Mouse (Mus musculus) left cerebral cortex, postnatal 25 days (tissue): Measurements from ENCODE around the gene Prg2. TPM values are rescaled to one million over a fixed set of nuclear protein-coding genes. Genes with fewer than 3 reads are reported as not detected.

Source experiments
- DNase-seq, 2 experiments: peaks; one replicate each; pipeline ENCODE4 v3.0.0; 2022; ENCODE audit warnings: low spot score in 2 of 2, mixed read lengths in 1 of 2
- intact Hi-C: fragments of 180-260 bp; cut with DNase I; formaldehyde crosslinking; loops from one replicate; pipeline ENCODE4 v1.15.1; 2025
- total RNA-seq, 2 experiments: library from RNA; stranded (reverse); gene quantifications; 2 replicates each; pipeline ENCODE4 v1.2.3; 2021

The Prg2 gene
- total RNA-seq, 2 experiments from 2014 or later, result not detected

- intact Hi-C loops, result no loop called here
- DNase-seq, result no peak
These were observed 21.5 kb upstream of the Prg2 start for GRCm38 (mm10) chr2:84958588-84959264.

GRCm38 (mm10) chr2:84961300-84961699 is 19.0 kb upstream of the Prg2 start:
- intact Hi-C loops, result no loop called here
- DNase-seq, result no peak

GRCm38 (mm10) chr2:84961901-84962300 is 18.4 kb upstream of the Prg2 start:
- no peak for DNase-seq
- intact Hi-C loops, result no loop called here

- intact Hi-C loops, result no loop called here
- no peak for DNase-seq
These were observed 17.3 kb upstream of the Prg2 start for GRCm38 (mm10) chr2:84962906-84963507.

GRCm38 (mm10) chr2:84964111-84964801 is 16.0 kb upstream of the Prg2 start:
- intact Hi-C loops, result no loop called here

GRCm38 (mm10) chr2:84967318-84967991 is 12.8 kb upstream of the Prg2 start:
- DNase-seq, result no peak
- intact Hi-C loops, result no loop called here

More at GRCm38 (mm10) chr2:84964111-84964801, 16.0 kb upstream of the Prg2 start:
- no peak for DNase-seq

GRCm38 (mm10) chr2:84975580-84975979 is 4.7 kb upstream of the Prg2 start:
- no peak for DNase-seq
- intact Hi-C loops, result no loop called here

GRCm38 (mm10) chr2:84987930-84988329 is 7.7 kb downstream of the Prg2 start, which contains the start of gene Prg3:
Gene Prg3 (plus strand): TSS chr2:84988215.
- DNase-seq, result no peak
- intact Hi-C loops, result no loop called here

- no peak for DNase-seq
- intact Hi-C loops, result no loop called here
These were observed 16.1 kb downstream of the Prg2 start for GRCm38 (mm10) chr2:84996376-84996775.

GRCm38 (mm10) chr2:84999486-85000181 is 19.4 kb downstream of the Prg2 start:
- intact Hi-C loops, result no loop called here
- DNase-seq, result no peak

GRCm38 (mm10) chr2:85001497-85001896 is 21.2 kb downstream of the Prg2 start:
- no peak for DNase-seq
- intact Hi-C loops, result no loop called here

- intact Hi-C loops, result no loop called here
- DNase-seq, result no peak
These were observed 22.3 kb downstream of the Prg2 start for GRCm38 (mm10) chr2:85002575-85002974.

GRCm38 (mm10) chr2:85004341-85004740 is 24.1 kb downstream of the Prg2 start:
- intact Hi-C loops, result loop anchor here (2.0 kb wide), 1 partner anchor 116 kb away; no protein-coding TSS in a partner anchor
- peak; percentile 16 to 82 for DNase-seq

- intact Hi-C loops, result loop anchor here (5.0 kb wide), 1 partner anchor 174 kb away; no protein-coding TSS in a partner anchor
These were observed 26.3 kb downstream of the Prg2 start for GRCm38 (mm10) chr2:85006600-85006999.

GRCm38 (mm10) chr2:85007729-85008128 is 27.5 kb downstream of the Prg2 start:
- intact Hi-C loops, result loop anchor here (5.0 kb wide), 1 partner anchor 175 kb away; no protein-coding TSS in a partner anchor

More at GRCm38 (mm10) chr2:85006600-85006999, 26.3 kb downstream of the Prg2 start:
- DNase-seq, result no peak

GRCm38 (mm10) chr2:85009212-85009611 is 29.0 kb downstream of the Prg2 start:
- intact Hi-C loops, result loop anchor here (5.0 kb wide), 1 partner anchor 177 kb away; no protein-coding TSS in a partner anchor
- no peak for DNase-seq

More at GRCm38 (mm10) chr2:85007729-85008128, 27.5 kb downstream of the Prg2 start:
- DNase-seq, result peak in 1 of 2 experiments; percentile 26

GRCm38 (mm10) chr2:85011906-85012604 is 31.8 kb downstream of the Prg2 start:
- DNase-seq, result no peak
- intact Hi-C loops, result loop anchor here (2.0 kb wide), 1 partner anchor 55 kb away; no protein-coding TSS in a partner anchor

GRCm38 (mm10) chr2:85012679-85013078 is 32.4 kb downstream of the Prg2 start:
- peak in 1 of 2 experiments; percentile 45 for DNase-seq
- intact Hi-C loops, result loop anchor here (2.0 kb wide), 1 partner anchor 56 kb away; no protein-coding TSS in a partner anchor
